Mouse (Mus musculus): ENCODE data around the gene Fam207a.

Fam207a gene

GRCm38 (mm10) chr10:77500636-77501035, 14.9 kb downstream of the Fam207a start:
- no peak for DNase-seq

DNA sequence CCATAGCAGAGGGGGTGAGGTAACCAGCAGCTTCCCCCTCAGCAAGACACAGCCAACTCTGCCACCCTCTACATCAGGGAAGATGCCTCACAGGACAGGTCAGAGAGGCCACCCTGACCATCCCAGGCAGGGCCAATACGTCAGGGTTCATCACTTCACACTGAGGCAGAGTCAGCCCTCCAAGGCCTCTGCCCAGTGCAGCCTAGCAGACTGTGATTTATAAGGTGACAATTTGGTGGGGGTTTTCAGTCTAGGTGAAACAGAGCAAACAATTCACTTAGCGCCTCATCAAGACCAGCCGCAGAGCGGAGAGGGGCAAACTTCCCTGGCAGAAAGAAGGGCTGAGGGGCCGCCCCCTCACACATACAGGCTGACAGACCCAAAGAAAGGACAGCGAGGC, 17.3 kb downstream of the Fam207a start:
- no peak for DNase-seq

DNA sequence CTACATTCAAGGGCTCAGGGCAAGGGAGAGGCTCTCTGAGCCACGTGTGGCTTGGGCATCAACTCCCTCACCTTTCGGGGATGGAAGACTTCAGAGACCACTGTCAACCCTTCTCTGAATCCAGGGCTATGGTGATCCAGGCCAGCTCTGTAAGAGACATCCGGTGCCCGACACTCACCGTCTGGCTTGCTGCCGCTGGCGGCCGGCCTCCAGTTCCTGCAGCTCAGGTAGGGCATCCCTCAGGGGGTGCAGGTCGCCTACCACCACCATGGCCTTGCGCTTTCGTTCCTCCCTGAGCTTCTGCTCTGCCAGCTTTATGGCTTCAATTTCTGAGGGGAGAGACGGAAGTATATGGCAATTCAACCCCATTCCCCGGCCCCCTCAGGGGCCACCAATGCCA, 18.4 kb downstream of the Fam207a start:
- no peak for DNase-seq

DNA sequence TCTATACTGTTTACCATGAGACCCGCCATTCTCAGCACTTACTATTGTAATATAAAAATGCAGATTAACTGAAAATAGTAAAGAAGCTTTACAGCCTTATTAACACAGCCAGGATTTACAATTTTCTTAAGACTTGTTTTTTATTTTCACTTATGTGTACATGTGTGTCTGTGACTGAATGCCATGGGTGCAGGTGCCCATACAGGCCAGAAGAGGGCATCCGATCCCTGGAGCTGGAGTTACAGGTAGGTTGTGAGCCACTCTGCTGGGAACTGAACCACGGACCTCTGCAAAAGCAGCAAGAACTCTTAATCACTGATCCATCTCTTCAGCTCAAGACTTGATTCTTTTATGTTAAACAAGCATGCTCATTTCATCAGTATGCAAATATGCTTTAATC, 22.7 kb downstream of the Fam207a start:
- DNase-seq = no peak

DNA sequence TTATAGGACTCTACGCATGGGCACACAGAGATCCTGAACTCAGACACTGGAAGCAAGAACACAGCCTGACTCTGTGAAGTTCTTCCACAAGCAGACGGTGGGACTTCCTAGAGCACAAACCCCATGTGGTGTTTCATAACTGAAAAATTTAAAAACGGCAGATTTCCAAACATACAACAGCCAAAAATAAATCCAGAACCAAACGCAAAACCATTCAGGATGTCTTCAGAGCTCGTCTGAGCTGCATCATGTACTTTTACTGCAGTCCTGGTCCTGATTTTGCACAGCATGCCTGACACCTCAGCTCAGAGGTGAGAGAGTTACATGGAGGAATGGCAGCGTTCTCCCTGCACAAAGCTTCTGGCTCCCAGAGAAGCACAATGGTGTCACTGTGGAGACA, 24.0 kb downstream of the Fam207a start:
- DNase-seq = no peak

- no peak for DNase-seq
Observed at GRCm38 (mm10) chr10:77488168-77488567, 27.4 kb downstream of the Fam207a start.

GRCm38 (mm10) chr10:77485786-77486185, 29.8 kb downstream of the Fam207a start:
- no peak for DNase-seq

DNA sequence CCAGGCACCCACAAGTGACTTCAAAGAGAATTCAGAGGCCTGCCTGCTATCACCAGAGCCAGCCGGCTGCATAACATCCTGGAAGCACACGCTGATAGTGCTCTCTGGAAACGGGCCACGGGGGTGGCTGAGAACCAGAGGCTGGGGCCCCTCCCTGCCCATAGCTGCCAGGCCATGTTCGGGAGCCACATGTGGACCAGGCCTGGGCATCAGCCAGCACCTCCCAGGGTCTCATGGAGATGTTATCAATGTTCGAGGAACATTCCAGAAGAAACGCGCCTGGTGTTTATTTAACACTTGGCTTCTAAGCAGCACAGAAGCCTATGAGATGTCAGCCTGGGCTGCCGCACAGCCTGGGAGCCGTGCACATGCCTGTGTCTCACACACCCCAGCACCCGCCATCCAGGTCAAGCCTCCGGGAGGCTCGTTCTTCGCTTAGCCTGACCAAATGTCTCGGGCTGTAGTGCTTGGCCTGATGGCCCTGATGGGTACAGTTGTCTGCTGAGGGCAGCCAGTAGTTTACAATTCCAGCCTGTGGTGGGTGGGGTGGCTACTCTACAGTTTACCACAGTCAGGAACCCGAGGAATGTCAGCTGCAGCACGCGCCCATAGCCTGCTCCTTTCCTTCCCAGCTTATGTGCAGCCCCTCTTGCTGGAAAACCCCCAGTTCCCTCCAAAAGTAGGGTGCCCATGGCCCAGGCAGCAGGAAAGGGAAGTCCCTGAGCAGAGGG, 31.2 kb downstream of the Fam207a start:
- DNase-seq = no peak

- DNase-seq = no peak
Observed at GRCm38 (mm10) chr10:77481814-77482213, 33.8 kb downstream of the Fam207a start.

GRCm38 (mm10) chr10:77479972-77480371, 35.6 kb downstream of the Fam207a start:
- DNase-seq = no peak

- no peak for DNase-seq
Observed at GRCm38 (mm10) chr10:77476907-77477306, 38.7 kb downstream of the Fam207a start.

DNA sequence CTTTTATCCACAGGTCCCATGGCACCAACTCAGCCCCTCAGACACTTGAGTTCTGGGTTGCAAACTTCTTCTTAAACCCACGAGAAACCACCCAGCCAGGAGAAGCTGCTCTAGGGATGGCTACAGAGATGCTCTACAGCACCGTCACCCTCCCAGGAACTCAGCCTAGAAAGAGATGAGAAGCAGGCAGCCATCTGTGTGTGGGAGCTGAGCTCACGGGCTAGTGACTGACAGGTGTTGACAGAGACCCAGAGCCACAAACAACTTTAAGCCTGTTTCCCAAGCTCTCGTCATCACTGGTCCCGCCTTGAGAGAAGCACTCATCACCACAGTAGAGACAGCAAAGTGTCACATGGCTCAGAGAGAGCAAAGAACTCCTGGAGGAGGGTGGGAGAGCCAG, 43.4 kb downstream of the Fam207a start:
- no peak for DNase-seq

DNA sequence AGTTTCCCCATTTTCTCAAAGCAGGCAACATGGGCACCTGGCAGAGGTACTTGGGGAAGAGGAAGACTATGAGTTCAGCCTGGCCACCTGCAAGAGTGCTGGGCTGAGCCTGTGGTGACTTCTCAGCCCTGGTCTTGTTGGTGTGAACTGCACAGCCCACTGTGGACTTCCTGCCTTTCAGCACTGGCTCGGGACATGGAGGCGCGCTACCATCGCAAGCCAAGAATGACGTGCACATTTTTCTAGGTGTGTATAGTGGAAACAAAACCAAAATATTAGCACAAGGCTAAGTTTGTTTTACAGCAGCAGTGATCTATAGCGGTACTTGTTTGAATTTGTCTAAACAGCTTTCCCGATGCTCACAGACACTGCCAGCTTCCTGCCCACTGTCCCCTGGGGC, 44.1 kb downstream of the Fam207a start:
- no peak for DNase-seq

- DNase-seq = no peak
Observed at GRCm38 (mm10) chr10:77470763-77471162, 44.8 kb downstream of the Fam207a start.

- DNase-seq = no peak
Observed at GRCm38 (mm10) chr10:77468675-77469074, 46.9 kb downstream of the Fam207a start.

GRCm38 (mm10) chr10:77467407-77467806, 48.2 kb downstream of the Fam207a start:
- no peak for DNase-seq

GRCm38 (mm10) chr10:77465902-77466301, 49.7 kb downstream of the Fam207a start:
- no peak for DNase-seq

DNA sequence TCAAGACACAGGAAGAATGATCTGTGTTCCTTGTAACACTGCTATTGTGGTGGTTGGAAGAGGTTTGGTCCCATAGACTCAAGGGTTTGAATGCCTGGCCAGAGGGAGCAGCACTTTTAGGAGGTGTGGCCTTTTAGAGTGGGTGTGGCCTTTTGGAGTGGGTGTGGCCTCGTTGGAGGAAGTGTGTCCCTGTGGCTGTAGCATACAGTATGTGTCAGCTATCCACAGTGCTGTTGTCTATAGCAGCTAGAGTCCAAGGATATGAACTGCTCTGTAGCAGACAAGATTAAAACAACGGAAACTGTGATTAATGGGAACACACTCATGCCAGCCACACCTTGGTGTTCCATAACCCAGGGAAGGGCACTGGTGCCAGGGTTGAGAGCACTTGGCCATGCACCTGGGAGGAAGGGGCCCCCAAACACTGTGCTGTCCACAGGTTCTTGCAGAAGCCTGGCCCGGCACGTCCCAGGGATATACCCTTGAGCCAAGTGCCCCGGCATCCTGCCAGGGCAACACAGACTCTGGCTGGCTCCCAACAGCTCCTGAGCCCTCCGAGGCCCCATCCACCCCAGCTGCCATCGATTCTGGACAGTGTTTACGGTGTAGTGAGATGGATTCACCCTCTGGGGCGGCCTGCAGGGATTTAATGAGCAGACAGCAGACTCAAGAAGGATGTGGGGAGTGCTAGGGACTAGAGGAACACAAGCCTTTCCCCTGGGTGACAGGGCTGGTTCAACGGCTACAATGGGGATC, 51.2 kb downstream of the Fam207a start:
- DNase-seq = peak; percentile 24 to 25

GRCm38 (mm10) chr10:77461161-77461560, 54.4 kb downstream of the Fam207a start:
- DNase-seq = no peak

GRCm38 (mm10) chr10:77457701-77458100, 57.9 kb downstream of the Fam207a start:
- DNase-seq = no peak

- no peak for DNase-seq
Observed at GRCm38 (mm10) chr10:77456507-77456906, 59.1 kb downstream of the Fam207a start.

- no peak for DNase-seq
Observed at GRCm38 (mm10) chr10:77455251-77456010, 60.2 kb downstream of the Fam207a start.

DNA sequence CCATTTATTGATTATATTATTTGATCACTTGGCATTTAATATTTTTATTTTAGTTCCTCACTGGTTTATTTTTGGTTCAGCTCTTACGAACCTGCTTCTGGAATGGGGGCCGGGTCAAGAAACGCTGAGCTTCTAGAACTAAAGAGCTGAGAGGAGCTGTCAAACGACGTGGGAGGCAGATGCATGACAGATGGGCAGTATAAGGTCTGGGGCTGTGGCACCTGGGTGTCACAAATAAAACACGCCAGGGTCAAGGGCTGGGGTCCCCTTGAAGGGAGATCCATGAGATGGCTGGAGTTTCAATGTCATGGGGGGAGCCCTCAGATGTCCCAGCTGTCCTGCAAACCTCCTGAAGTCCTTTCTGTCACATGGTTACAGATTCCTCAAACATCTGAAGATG, 60.8 kb downstream of the Fam207a start:
- DNase-seq = no peak

GRCm38 (mm10) chr10:77451822-77452221, 63.8 kb downstream of the Fam207a start:
- DNase-seq = no peak
